Mouse (Mus musculus) brown adipose tissue, adult 24 weeks (tissue): ENCODE data around the gene Nckap5. TPM values are rescaled to one million over a fixed set of nuclear protein-coding genes. Genes with fewer than 3 reads are reported as not detected.

ENCODE experiments used
- H3K27ac ChIP-seq: fragments of 200-500 bp; replicated peaks from 2 replicates; pipeline ENCODE4 v1.5.1; 2012; ENCODE audit warnings: low read depth, mild to moderate bottlenecking, low read length
- H3K4me1 ChIP-seq: fragments of 200-500 bp; 2 replicates; pipeline ENCODE4 v1.6.1; 2012; ENCODE audit warnings: low read length, mixed read lengths; ENCODE audit not compliant: control insufficient read depth, insufficient read depth, insufficient read length
- H3K4me3 ChIP-seq: fragments of 200-500 bp; 2 replicates; pipeline ENCODE4 v1.5.1; 2012; ENCODE audit warnings: low read depth, mild to moderate bottlenecking, low read length, moderate library complexity; ENCODE audit not compliant: insufficient read depth
- polyA plus RNA-seq: library from polyadenylated mRNA; stranded (reverse); fragments of >200 nt; gene quantifications from 2 replicates; pipeline ENCODE4 v1.2.4, GENCODE M21; 2012; ENCODE audit not compliant: missing spikeins, insufficient read depth, insufficient read length

Nckap5 gene
- polyA plus RNA-seq, 1 experiment = 1.4 TPM

DNA sequence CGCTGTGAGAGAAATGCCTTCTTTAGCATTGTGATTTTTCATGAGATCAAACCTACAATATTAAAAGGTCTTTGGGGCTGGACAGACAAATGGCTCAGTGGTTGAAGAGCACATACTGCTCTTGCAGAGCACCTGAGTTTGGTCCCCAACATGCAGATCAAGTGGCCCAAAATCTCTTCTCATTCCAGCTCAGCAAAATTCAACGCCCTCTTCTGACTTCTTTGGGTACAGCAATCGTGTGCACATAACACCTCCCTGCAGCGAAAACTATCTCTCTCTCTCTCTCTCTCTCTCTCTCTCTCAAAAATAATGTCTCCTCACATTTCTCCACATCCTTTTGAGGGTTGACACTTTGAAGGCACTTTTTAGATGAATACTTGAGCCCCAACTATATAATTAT, 398.3 kb downstream of the Nckap5 start:
- no peak overlapping the region for H3K4me3 ChIP-seq
- no peaks in the 10 kb centered on the region for H3K4me1 ChIP-seq
- H3K27ac ChIP-seq = no peak overlapping the region

DNA sequence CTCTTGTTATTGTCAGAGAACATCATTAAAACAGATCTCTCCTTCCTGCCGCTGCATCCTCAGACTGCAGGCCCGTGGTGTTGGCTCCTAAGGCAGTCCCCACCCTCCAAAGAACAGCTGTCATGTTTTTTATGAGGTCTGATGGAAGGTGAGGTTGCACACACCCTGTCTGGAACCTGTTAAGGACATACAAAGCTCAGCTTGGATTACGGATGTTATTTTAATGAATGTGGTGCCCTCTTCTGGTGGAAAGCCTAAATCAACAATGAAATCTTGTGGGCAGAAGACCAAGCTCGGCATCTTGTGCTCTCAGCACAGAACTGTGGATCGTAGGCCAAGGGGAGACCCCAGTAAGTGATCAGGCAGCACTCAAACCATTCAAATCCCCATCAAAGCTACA, 399.0 kb downstream of the Nckap5 start:
- Histone ChIP-seq H3K4me1 (no peaks in the 10 kb centered on the region), H3K27ac (no peak overlapping the region), H3K4me3 (no peak overlapping the region)

DNA sequence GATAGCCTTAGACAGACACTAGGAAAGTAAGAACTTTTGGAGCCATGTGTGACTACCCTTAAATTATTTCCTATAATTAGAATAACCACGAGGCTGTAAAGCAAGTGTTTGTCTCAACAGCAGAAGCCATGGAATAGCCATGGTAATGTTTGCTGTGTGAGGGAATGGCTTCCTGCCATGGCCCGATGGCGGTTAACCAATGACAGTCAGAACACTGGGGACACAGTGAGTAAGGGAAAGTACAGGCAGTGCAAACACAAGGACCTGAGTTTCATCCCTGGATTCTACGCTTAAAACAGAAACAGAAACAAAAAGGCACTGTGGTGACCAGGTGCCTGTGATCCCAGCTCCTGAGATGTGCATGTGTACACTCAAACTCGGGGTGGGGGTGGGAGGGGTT, 419.2 kb downstream of the Nckap5 start:
- H3K4me3 ChIP-seq = no peak overlapping the region
- H3K27ac ChIP-seq = no peak overlapping the region
- no peaks in the 10 kb centered on the region for H3K4me1 ChIP-seq

DNA sequence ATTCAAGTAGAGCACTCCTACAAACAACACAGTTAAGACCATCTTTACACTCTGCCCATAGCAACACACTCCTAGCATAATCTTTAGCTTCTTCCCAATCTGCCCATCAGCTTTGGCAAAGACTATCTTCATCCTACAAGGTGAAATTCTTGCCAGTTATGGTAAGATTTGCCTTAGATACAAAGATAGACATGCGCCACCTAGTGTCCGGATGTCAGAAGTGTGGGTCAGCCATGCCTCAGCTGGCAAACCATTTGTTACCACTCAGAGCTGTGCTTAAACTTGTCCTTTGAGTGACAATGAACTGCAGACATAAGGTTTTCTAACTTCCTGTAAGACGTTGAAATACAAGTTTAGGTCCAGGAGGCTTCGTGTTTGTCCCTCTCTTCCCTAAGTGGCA, 422.7 kb downstream of the Nckap5 start:
- no peak overlapping the region for H3K4me3 ChIP-seq
- no peaks in the 10 kb centered on the region for H3K4me1 ChIP-seq
- no peak overlapping the region for H3K27ac ChIP-seq

GRCm38 (mm10) chr1:126405543-126405942, 425.1 kb downstream of the Nckap5 start:
- Histone ChIP-seq H3K27ac (no peak overlapping the region), H3K4me3 (no peak overlapping the region), H3K4me1 (no peaks in the 10 kb centered on the region)

DNA sequence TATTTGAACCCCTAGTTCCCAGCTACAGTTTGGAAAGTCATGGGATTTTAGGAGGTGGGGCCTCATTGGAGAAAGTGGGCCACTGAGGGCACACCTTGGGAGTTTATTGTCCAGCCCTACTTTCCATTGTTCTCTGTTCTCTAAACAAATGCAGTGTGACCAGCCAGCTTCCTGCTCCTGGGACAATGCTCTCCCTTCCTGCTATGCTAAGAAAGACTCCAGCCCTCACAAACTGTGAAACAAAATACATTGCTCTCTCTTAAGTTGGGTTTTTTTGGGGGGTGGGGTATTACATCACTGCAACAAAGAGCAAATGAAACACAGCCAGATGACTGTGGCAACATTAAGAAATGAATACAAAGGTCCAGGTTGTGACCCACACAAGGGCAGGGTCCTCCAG, 426.6 kb downstream of the Nckap5 start:
- Histone ChIP-seq H3K4me1 (no peaks in the 10 kb centered on the region), H3K27ac (no peak overlapping the region), H3K4me3 (no peak overlapping the region)

DNA sequence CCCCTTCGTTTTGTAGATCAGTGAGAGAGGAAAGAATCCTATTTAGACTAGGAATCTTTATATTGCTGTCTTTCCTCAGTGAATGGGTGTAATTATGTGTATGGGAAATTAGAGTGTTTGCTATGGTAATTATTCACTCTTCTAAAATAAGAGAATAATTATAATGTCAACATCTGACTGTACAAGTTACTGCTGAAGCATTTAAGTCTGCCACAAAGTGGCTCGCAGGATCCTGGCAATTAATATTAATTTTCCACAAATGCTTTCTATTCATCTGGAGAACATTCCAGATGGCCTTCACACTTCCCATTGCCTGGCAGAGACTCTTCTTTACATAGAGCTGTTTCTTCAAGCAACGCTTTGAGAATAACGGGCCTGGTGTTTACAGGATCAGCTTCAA, 439.4 kb downstream of the Nckap5 start:
- Histone ChIP-seq H3K4me1 (no peaks in the 10 kb centered on the region), H3K4me3 (no peak overlapping the region), H3K27ac (no peak overlapping the region)

GRCm38 (mm10) chr1:126377339-126377980, 453.1 kb downstream of the Nckap5 start:
- Histone ChIP-seq H3K4me1 (no peaks in the 10 kb centered on the region), H3K27ac (no peak overlapping the region), H3K4me3 (no peak overlapping the region)

- Histone ChIP-seq H3K4me3 (no peak overlapping the region), H3K27ac (no peak overlapping the region), H3K4me1 (no peaks in the 10 kb centered on the region)
Measured at GRCm38 (mm10) chr1:126366736-126367135, 463.9 kb downstream of the Nckap5 start.

DNA sequence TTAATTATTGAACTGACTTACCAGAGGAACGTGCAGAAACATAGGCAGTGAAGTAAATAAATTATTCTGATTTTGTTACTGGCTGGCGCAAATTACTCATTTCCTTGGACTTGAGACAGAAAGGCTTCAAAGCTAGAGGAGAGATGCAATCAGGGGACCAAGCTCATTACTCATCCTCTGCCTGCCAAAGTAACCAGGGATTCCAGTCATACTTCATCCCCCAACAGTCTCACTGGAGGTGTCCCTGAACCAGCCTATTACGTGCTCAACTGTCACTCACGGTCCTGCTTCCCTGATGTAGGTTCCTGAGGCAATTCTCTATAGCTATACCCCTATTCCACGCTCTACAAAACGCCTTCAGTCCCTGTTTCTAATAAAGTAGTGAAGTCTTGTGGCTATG, 466.0 kb downstream of the Nckap5 start:
- Histone ChIP-seq H3K4me1 (peaks cover 3% of the 10 kb centered on the region; the same call in 1 of the 2 replicates), H3K27ac (no peak overlapping the region), H3K4me3 (no peak overlapping the region)

- H3K4me3 ChIP-seq = no peak overlapping the region
- peaks cover 3% of the 10 kb centered on the region; the same call in 1 of the 2 replicates for H3K4me1 ChIP-seq
- H3K27ac ChIP-seq = no peak overlapping the region
Measured at GRCm38 (mm10) chr1:126360531-126361220, 469.9 kb downstream of the Nckap5 start.

DNA sequence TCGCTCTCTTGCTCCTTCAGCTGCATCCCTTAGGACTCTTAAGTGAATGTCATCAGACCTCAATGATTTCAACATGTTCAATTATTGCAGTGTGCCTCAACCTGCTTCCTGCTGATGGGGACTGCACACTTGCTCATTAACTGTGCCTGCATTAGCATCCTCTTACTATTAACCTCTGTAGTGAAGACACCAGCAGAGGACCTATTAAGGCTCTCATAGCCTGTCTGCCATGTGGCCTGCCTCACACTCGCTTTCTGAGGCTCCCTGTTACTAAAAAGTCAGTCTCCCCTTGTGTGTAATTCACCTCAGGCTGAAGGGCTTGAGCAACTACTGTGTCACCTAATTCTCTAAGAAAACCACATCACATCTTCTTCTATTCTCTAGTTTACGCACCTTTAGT, 470.5 kb downstream of the Nckap5 start:
- peaks cover 3% of the 10 kb centered on the region; the same call in 1 of the 2 replicates for H3K4me1 ChIP-seq
- no peak overlapping the region for H3K4me3 ChIP-seq
- no peak overlapping the region for H3K27ac ChIP-seq

DNA sequence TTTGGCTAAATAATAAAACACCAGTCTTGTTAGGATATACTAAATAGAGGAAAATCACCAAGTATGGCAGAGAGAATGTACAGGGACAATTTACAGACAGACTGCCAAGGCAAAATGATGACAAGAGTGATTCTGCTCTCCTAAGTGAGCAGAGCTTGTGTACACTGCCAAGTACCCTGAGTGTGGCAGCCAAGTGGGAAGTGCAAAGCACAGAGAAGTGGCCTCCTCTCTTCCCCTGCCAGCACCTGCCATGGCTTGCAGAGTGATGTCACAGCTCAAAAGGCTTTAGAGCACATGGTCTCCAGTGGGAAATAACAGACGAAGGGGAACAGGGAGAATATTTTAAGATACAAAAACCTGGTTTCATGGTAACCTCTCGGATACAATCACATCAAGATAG, 488.8 kb downstream of the Nckap5 start:
- Histone ChIP-seq H3K4me1 (no peaks in the 10 kb centered on the region), H3K27ac (no peak overlapping the region), H3K4me3 (no peak overlapping the region)

GRCm38 (mm10) chr1:126339250-126339649, 491.3 kb downstream of the Nckap5 start:
- Histone ChIP-seq H3K27ac (no peak overlapping the region), H3K4me3 (no peak overlapping the region), H3K4me1 (no peaks in the 10 kb centered on the region)

- no peak overlapping the region for H3K27ac ChIP-seq
- H3K4me3 ChIP-seq = no peak overlapping the region
- no peaks in the 10 kb centered on the region for H3K4me1 ChIP-seq
Measured at GRCm38 (mm10) chr1:126334202-126334601, 496.4 kb downstream of the Nckap5 start.

GRCm38 (mm10) chr1:126332026-126332425, 498.6 kb downstream of the Nckap5 start:
- Histone ChIP-seq H3K4me1 (no peaks in the 10 kb centered on the region), H3K27ac (no peak overlapping the region), H3K4me3 (no peak overlapping the region)
